Mouse (Mus musculus) urinary bladder, postnatal 25 days (tissue): ENCODE measurements at regions not wholly inside any gene's neighbourhood (a gene's known extent, or its start where the extent isn't known, plus 50 kb on each side); places are given as distances from the start of the nearest gene placed in this dataset.

Experiments
- DNase-seq: peaks from one replicate; pipeline ENCODE4 v3.0.0; 2022; ENCODE audit warnings: low spot score

DNA sequence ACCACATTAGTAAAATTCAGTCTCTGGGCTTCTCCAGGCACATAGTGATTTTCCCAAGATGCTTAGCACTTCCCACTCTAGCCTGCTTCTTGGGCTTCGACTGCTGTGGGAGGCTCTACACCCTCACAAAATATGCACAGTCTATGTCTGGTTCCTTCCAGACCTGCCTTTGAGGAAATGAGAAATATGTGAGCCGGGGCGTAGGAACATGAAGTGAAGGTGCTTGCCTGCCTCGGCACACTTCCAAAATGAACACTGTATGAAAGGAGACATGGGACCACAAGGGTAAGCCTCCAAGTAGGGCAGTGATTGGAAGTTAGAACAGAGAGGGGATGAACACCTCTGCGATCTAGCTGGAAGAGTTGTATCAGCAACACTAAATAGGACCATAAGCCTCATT is 54.5 kb downstream of the Gm10260 start:
- DNase-seq, result no peak

- DNase-seq, result no peak
Measured at GRCm38 (mm10) chr13:97704541-97704940, 55.9 kb downstream of the Gm10260 start.

- DNase-seq, result no peak
Measured at GRCm38 (mm10) chr13:97698967-97699366, 61.5 kb downstream of the Gm10260 start.

DNA sequence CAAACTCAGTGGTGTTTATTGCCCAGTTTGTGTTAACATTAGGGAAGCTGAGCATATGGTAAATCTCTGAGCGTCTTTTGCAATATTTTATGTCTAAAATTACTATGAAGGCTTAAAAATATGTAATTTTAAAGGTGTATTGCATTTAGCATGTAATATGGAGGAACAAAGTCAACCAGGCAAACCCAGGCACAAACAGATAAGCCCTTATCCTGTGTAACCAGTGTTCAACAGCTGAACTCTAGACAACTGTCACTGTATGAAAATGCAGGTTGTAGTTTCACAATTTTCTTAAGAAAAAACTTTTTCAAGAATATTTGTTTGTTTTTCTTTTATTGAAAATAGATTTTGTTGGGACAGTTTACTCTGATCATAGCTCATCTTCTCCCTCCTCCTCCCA is 62.1 kb downstream of the Gm10260 start:
- no peak for DNase-seq

DNA sequence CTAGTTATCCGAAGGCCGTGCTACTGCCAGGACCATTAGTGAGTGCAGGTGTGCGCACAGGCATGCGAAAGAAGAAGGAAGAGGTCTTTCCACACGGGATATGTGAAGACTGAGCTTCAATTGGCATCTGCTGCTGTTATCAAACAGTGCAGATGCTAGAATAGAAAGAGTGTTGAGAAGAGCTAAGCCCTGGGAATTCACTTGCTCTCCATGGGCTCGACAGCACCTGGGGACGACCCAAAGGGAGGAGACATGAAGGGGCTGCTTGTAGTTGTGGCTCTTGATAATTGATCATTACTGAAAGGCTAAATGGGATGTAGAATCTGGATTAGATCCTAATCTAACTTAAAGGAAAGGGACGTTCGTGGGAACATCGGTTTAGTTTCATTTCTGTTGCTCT is 63.2 kb downstream of the Gm10260 start:
- DNase-seq, result no peak

GRCm38 (mm10) chr13:97695022-97695421 is 65.4 kb downstream of the Gm10260 start:
- no peak for DNase-seq

GRCm38 (mm10) chr13:97694356-97694990 is 66.0 kb downstream of the Gm10260 start:
- no peak for DNase-seq

DNA sequence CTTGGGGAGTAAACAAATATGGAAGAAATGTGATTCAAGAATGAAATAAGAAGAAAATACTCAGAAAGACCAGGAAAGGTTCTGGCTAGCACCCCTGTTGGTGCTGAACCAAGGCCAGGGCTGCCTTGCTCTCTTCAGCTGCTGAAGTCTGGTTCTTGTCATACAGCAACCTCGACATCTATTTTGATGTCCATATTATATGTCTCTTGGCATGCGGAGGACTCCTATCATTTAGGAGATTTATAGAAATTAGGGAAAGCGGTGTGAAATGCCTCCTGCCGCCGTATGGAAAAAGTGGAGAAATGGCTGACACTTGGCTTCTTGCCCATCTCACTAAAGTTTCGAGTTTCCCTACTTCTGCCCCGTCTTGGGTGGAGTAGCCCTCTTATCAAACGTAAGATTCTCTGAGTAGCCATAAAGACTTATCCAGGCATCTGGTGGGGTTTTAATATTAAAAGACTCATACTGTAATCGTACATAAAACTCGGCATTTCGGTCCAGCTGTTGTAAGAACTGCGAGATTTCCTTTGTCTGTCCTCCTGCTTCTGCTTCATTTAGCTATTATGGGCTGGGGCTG is 72.0 kb downstream of the Gm10260 start:
- no peak for DNase-seq

DNA sequence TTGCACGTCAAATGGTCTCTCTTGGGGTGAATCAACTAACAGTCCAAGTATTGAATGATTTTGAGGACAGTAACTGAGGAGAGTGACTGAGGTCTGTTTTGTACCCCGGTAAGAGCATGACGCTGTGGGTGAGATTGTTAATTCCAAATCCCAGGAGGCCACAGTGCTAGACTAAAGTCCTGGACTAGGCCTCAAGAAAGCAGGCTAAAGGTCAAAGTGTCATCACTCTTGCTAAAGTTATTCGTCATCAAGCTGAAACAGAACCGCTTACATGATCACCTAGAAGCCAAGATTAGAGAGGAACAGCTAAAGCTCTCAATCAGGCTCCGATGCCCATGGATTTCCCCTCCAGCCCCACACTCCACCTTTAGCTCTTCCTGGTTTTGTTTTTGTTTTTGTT is 76.6 kb downstream of the Gm10260 start:
- DNase-seq, result no peak

DNA sequence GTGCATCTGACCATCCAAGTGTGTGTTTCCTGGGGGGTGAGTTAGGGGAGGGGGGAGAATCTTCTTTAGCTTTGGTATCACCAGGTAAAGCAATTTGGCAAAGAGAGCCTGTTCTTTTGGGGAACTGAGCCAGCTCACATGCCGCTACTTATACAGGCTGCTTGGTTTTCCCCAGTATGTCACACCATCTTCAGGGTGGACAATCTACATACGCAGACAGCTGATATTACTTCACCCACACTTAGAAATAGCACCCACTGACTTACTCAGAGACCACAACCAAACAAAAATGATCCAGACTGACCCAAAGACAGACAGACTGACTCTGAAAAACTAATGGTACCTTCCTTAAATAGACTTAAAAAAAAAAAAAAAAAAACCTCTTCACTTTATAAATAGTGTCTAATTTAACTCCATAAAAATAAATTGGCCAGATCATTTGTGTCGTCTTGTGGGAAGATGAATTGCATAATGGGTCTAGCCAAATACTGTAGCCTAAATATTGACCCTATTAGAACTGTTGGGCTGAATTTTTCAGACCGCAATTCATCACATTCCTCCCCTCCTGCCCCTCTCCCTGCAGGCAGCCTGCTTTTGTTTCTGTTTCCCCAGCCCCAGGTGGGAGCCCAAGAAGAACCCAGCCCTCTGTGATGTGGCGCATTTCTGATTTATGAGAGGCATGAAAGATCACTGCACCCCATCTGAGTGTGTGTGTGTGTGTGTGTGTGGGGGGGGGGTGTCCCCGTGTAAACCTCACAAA is 79.0 kb downstream of the Gm10260 start:
- no peak for DNase-seq

DNA sequence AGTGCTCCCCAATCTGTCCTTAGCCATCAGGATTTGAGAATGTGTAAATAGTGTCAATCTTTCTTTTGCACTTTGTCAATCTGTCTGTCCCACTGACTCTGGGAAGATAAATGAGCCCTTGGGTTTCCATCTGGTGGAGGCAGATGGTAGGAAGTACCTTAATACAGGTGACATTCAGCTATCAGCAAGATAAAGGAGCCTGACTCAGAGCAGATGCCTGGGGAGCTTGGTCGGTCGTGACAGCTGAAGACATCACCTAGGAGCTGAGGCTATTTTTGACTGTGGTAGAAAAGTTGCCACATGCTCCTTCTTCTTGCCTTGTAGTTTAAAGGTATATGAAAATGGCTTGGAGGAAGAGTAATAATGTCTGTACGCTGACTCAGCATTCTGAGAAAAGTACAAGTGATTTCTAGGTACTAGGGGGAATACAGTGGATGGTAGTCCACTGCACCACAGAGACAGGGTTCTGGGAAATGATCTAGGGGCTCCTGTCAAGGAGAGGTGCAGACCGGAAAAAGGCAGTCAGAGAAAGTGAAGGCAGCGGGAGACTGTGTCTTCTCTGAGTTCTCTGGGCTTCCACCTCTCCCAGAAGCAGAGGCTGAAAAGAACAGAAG is 80.0 kb downstream of the Gm10260 start:
- no peak for DNase-seq

- DNase-seq, result no peak
Measured at GRCm38 (mm10) chr13:97678991-97679390, 81.4 kb downstream of the Gm10260 start.

GRCm38 (mm10) chr13:97676536-97677048 is 83.8 kb downstream of the Gm10260 start:
- DNase-seq, result no peak

GRCm38 (mm10) chr13:97673107-97673506 is 87.3 kb downstream of the Gm10260 start:
- DNase-seq, result no peak

- DNase-seq, result no peak
Measured at GRCm38 (mm10) chr13:97672038-97672675, 88.3 kb downstream of the Gm10260 start.

DNA sequence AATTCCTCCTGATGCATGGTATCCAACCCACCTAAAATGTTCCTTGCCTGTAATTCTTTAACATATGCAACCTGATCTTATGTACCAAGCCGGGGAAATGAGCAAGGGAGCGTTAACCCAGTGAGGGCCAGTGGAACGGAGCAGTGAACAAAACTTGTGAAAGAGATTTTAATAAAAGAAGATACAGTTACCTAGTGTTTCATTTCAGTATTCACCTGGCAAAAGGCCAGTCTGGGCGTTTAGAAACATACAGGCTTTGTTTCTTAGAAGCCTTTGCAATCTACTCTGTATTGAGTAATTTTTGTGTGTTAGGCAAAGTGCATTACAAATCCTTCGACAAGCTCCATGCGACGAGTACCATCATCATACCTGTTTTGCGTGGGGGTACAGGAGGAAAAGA is 91.1 kb downstream of the Gm10260 start:
- no peak for DNase-seq

- no peak for DNase-seq
Measured at GRCm38 (mm10) chr13:97668910-97669309, 91.5 kb downstream of the Gm10260 start.

GRCm38 (mm10) chr13:97667313-97667712 is 93.1 kb downstream of the Gm10260 start:
- no peak for DNase-seq

- DNase-seq, result peak; percentile 9
Measured at GRCm38 (mm10) chr13:97666761-97667160, 93.7 kb downstream of the Gm10260 start.

GRCm38 (mm10) chr13:97665226-97665625 is 95.2 kb downstream of the Gm10260 start:
- no peak for DNase-seq

DNA sequence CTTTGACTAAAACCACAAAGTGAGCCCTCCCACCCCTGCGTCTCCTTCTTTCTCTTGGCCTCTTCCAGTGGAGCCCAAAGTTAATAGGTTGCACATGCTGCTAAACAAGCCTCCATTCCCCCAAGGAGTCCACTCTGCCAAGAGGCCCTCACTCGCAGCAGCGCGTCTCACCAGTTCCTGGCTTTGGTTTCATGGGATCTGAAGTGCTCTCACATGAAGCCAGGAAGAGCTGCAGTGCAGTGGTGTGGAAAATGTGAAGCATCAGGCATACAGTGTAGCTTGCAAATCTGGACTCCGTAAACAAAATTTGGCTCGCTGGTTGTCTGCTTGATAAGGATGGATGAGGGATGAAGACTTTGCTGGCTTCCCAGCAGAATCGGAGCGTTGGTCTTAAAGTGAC is 97.7 kb downstream of the Gm10260 start:
- no peak for DNase-seq

DNA sequence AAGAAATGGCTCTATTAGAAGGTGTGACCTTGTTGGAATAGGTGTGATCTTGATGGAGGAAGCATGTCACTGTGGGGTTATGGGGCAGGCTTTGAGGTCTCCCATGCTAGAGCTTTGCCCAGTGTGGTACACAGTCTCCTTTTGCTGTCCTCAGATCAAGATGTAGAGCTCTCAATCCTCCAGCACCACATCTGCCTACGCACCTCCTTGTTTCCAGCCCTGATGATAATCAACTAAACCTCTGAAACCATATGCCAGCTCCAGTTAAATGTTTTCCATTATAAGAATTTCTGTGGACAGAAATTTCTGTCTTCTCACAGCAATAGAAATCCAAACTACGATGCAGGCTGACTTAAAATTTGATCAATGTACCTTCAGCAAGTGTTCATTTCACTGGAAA is 103.8 kb downstream of the Gm10260 start:
- DNase-seq, result no peak
